Mouse (Mus musculus) hindbrain, embryonic 14.5 days (tissue): ENCODE measurements at regions not wholly inside any gene's neighbourhood (a gene's known extent, or its start where the extent isn't known, plus 50 kb on each side); places are given as distances from the start of the nearest gene placed in this dataset.

Experiments
- ATAC-seq: fragments of 200-750 bp; cut with Nextera tagmentation; 2 replicates; pipeline ENCODE4 v1.8.0; 2017; ENCODE audit warnings: moderate number of reproducible peaks, mild to moderate bottlenecking, moderate TSS enrichment, moderate library complexity; ENCODE audit not compliant: low FRiP score
- DNase-seq: peaks from one replicate; pipeline ENCODE4 v3.0.0-alpha.2; 2015; ENCODE audit warnings: low spot score
- H3K27ac ChIP-seq: fragments of 300-500 bp; sonication (generic); 2 replicates; pipeline ENCODE4 v1.5.1; 2014; ENCODE audit warnings: mild to moderate bottlenecking, moderate library complexity
- H3K27me3 ChIP-seq: fragments of 300-500 bp; sonication (generic); 2 replicates; pipeline ENCODE4 v1.6.1; 2014; ENCODE audit warnings: mild to moderate bottlenecking, low read length, mixed read lengths; ENCODE audit not compliant: control insufficient read depth, insufficient read depth
- H3K36me3 ChIP-seq: fragments of 300-500 bp; sonication (generic); replicated peaks from 2 replicates; pipeline ENCODE4 v1.6.1; 2014; ENCODE audit not compliant: control insufficient read depth, insufficient read depth
- H3K4me1 ChIP-seq: fragments of 300-500 bp; sonication (generic); replicated peaks from 2 replicates; pipeline ENCODE4 v1.6.1; 2014; ENCODE audit warnings: antibody characterized with exemption, low read length, mixed read lengths; ENCODE audit not compliant: control insufficient read depth, insufficient read depth
- H3K4me2 ChIP-seq: fragments of 300-500 bp; sonication (generic); replicated peaks from 2 replicates; pipeline ENCODE4 v1.6.1; 2014; ENCODE audit warnings: mild to moderate bottlenecking, moderate library complexity
- H3K4me3 ChIP-seq: fragments of 300-500 bp; sonication (generic); replicated peaks from 2 replicates; pipeline ENCODE4 v1.5.1; 2014; ENCODE audit warnings: mild to moderate bottlenecking, low read length
- H3K9ac ChIP-seq: fragments of 300-500 bp; sonication (generic); 2 replicates; pipeline ENCODE4 v1.6.1; 2014
- H3K9me3 ChIP-seq: fragments of 300-500 bp; sonication (generic); 2 replicates; pipeline ENCODE4 v1.6.1; 2016; ENCODE audit warnings: low read length; ENCODE audit not compliant: control insufficient read depth
- WGBS: fragments of 180-500 bp; shearing (Covaris S2); extraction: QIAGEN DNeasy Blood & Tissue Kit; methylation state at CpG from one replicate; pipeline ENCODE4 v1.1.7; 2014; 5-methylcytosine and 5-hydroxymethylcytosine counted together

- Histone ChIP-seq H3K9ac (no peak overlapping the region), H3K36me3 (no peaks in the 10 kb centered on the region), H3K4me1 (peaks cover 6% of the 10 kb centered on the region; the same call in 1 of the 2 replicates), H3K4me2 (peak overlapping the region; percentile 22; the same call in 1 of the 2 replicates), H3K27ac (no peak overlapping the region), H3K27me3 (no peaks in the 10 kb centered on the region), H3K9me3 (no peaks in the 10 kb centered on the region), H3K4me3 (no peak overlapping the region)
- ATAC-seq (no peak), DNase-seq (no peak)
- WGBS, result 13% methylated on average over 8 of the region's 8 CpGs
Measured at GRCm38 (mm10) chr8:43407332-43407731, 100.6 kb upstream of the Zfp42 start.

GRCm38 (mm10) chr8:43393044-43393443, 86.3 kb upstream of the Zfp42 start:
- Histone ChIP-seq H3K9me3 (peaks cover 10% of the 10 kb centered on the region), H3K27ac (no peak overlapping the region), H3K4me3 (no peak overlapping the region), H3K4me1 (0 out of 2 replicates have a peak, but pooled peaks cover 4% of the 10 kb centered on the region), H3K36me3 (no peaks in the 10 kb centered on the region), H3K9ac (no peak overlapping the region), H3K27me3 (no peaks in the 10 kb centered on the region), H3K4me2 (no peak overlapping the region)
- ATAC-seq, result no peak
- DNase-seq, result no peak
- WGBS, result 95% methylated on average over 2 of the region's 2 CpGs

GRCm38 (mm10) chr8:43390422-43391170, 83.8 kb upstream of the Zfp42 start:
- no peak overlapping the region for H3K4me2 ChIP-seq
- no peak overlapping the region for H3K4me3 ChIP-seq
- WGBS, result 63% methylated on average over 9 of the region's 9 CpGs
- no peaks in the 10 kb centered on the region for H3K27me3 ChIP-seq
- DNase-seq, result no peak
- H3K9ac ChIP-seq, result no peak overlapping the region
- no peaks in the 10 kb centered on the region for H3K36me3 ChIP-seq
- no peak overlapping the region for H3K27ac ChIP-seq
- 0 out of 2 replicates have a peak, but pooled peaks cover 4% of the 10 kb centered on the region for H3K4me1 ChIP-seq
- H3K9me3 ChIP-seq, result peaks cover 10% of the 10 kb centered on the region
- no peak for ATAC-seq
